Mouse (Mus musculus): ENCODE data around the gene Slc51b.

Gene Slc51b

DNA sequence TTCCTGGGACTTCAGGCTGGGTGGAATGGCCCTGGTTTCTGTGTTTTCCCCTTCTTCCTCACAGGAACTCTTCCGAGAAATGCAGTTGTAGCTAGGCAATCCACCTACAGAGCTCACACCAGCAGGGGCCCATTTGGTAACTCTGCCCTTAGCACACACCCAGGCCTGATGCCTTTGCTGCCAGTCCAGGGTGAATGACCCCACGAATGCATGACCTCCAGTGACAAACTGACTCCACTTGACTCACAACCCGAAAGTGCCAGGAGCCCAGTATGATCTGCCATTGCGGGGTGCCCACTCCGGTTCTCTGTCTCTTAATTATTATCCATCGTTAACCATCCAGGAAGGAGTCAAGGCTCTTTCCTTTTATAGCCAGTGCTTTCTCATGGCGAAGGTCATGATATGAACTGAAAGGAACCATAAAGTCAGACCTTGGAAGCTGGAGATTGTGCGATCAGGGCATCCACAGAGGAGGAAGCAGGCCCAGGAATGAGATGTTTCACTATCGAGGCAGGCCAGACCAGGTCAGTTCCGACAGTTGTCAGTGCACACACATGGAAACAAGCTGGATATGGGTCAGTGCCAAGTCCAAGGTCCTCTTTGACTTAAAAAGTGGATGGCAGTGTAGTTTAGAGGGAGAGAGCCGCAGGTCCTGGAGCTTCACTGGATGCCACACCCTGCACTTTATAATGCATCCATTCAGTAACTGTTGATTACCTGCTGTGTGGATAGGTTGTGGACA is at the start of gene Slc51b:
Gene Slc51b (minus strand): TSS at position 196 of the 742 bp plus-strand sequence.
- no peak for DNase-seq (ENCODE audit: low read depth, low spot score)

DNA sequence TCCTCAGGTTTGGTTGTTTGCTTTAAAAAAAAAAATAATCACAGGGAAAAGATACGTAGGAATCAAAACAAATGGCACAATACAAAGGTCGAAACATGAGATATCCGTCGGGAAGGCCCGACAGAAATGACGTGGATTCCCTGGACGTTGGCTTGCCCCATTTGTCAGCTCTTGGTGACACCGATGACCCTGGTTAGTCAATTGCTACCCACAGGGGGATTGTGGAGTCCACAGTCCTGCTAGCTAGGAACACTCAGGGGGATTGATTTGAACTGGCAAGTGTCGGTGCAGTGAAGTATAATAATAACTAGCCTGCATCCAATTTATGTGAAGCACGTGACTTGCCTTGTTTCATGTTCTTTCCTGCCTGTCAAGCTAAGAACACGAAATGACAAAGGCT is 44.9 kb upstream of the Slc51b start:
- DNase-seq (ENCODE audit: low read depth, low spot score) = peak; percentile 33

DNA sequence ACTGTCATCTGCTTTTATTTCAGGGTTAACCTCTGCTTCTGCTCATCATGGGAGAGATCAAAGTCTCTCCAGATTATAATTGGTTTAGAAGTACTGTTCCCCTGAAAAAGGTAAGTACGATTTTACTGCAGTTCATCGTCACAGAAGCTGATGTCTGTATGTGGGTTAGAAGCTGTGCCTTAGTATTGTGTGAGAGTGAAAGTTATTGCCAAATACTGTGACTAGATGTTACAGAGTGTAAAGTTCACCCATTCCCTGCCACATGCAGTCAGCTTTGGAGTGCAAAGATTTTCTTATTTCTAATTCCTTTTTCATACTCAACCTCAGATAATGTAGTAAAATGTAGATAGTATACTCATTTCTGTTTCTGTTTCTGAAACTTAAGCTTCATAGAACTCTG is 42.5 kb upstream of the Slc51b start:
- no peak for DNase-seq (ENCODE audit: low read depth, low spot score)

DNA sequence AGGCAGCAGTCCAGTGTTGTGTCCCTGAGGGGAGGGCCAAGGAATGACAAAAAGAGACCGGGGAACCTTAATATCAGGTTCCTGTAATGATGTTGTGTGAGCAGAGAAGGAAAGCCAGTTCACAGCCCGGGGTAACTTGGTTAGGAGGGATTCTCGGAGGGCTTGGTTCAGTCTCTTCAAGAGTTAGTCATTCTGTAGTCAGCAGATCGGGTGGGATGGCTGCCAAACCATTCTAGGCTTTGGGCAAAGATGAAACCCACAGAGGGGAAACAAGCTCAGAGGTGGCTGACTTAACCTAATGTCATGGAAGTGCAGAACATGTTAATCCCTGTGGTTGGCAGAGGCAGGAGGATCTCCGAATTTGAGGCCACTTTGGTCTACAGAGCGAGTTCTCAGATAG is 41.4 kb upstream of the Slc51b start:
- DNase-seq (ENCODE audit: low read depth, low spot score) = no peak

DNA sequence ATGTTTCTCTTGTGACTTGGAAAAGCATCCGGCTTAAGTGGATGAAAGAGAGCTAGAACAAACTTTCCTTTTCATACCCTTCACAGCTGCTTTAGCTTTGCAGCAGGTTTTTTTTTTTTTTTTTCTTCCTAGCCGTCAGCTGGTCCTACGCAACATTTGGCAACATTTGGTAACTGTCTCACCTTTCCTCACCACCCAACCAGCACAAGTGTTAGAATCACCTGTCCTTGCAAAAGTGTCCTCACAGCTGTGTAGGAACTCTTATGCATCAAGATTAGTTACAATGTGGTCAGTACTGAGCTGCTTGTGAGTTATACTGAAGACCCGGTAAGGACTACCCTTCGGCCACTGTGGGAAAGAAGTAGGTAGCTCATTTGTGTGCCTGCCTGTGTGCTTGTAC is 39.8 kb upstream of the Slc51b start:
- DNase-seq (ENCODE audit: low read depth, low spot score) = no peak

DNA sequence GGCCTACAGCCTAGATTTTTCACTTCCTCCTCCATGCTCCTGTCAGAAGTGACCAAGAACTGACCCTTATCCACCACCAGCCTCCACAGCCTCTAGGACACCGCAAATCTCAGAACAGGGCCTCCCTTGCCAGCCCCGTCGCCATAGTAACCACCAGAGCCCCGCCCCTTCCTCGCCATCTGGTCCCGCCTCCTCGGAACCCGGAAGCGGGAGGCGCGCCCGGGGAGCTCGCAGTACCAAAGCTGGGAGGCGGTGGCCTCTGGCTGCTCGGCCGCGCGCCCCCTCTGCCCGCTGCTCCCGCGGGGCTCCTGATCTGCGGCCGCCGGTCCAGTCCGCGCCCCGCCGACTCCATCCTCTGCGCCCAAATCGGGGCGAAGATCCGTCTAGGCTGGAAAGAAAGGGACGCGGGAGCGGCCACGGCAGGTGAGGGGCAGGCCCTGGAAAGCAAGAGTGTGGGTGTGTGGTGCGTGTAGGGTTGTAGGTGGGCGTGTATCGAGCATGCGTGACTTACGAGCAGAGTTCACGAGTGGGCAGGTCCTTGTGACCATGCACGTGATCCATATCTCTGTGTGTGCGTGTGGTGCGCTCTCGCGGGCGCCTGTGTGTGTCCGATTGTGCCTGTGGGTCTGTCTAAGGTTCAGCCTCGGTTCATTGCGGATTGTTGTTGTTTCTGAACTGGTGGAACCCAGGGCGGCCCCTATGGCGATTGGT is 38.1 kb upstream of the Slc51b start, which contains the start of gene Spg21:
Gene Spg21 (plus strand): TSS at position 216 of the 711 bp plus-strand sequence.
- DNase-seq (ENCODE audit: low read depth, low spot score) = peak; percentile 96

DNA sequence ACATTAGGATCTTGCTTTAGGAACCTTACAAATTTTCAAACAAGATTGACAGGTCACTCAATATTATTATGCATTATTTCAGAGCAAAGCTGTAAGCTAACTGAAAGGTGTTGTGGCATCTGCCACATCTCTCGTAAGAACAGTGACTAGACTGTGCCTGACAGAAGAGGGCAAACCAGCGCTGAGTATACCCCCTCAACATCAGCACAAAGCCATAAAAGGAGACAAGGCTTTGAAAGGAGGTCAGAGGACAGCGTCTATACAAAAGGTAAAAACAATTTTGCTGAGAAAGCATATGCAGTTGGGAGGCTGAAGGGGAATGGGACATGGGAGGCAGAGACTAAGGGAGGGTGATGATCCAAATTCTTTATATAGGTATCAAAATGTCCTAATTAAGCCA is 37.4 kb upstream of the Slc51b start:
- no peak for DNase-seq (ENCODE audit: low read depth, low spot score)

DNA sequence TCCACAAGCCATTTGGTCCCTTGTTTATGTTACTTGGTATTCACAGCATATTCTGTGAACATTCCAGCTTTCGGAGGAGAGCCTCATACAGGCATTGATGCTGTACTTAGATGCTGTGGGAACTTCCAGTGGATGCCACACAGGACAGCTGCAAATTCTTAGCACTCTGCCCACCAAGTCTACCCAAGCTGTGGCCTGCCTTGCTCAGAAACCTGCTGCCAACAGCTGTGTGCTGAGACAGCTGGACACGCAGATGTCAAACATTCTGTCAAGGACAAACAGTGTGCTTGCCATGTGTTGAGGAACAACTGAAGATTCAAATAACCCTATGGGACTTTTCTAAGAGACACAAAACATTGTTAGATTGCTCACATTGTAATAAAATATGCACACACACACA is 36.2 kb upstream of the Slc51b start:
- no peak for DNase-seq (ENCODE audit: low read depth, low spot score)

DNA sequence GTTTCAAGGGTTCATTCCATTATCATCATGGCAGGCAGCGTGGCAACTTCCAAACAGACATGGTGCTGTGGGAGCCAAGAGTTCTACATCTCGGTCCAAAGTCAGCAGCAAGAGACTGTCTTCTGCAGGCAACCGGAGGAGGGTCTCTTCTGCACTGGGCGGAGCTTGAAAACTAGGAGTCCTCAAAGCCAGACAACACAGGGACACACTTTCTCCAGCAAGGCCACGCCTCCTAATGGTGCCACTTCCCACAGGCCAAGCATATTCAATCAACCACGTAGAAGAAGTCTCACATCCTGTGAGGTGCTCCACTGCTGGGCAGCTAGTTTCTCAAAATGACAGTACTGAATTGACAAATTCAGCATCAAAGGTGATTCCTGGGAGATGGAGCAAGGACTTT is 25.2 kb upstream of the Slc51b start:
- no peak for DNase-seq (ENCODE audit: low read depth, low spot score)

DNA sequence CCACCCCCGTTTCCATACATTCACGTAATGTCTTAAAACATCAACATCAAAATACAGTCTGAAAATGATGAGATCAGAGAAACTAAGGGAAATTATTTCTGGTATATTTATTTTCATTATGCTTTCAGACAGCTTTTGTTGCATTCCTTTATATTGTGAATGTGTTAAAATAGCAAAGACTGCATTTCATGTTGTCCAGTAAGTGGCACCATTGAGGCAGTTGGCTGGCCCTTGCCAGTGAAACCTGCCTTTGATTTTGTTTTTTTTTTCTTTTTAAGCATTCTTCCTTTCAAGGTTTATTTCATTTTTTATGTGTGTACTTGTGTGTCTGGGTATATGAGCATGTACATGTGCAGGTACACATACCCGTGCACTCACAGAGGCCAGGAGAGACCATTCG is 21.9 kb upstream of the Slc51b start:
- DNase-seq (ENCODE audit: low read depth, low spot score) = no peak

DNA sequence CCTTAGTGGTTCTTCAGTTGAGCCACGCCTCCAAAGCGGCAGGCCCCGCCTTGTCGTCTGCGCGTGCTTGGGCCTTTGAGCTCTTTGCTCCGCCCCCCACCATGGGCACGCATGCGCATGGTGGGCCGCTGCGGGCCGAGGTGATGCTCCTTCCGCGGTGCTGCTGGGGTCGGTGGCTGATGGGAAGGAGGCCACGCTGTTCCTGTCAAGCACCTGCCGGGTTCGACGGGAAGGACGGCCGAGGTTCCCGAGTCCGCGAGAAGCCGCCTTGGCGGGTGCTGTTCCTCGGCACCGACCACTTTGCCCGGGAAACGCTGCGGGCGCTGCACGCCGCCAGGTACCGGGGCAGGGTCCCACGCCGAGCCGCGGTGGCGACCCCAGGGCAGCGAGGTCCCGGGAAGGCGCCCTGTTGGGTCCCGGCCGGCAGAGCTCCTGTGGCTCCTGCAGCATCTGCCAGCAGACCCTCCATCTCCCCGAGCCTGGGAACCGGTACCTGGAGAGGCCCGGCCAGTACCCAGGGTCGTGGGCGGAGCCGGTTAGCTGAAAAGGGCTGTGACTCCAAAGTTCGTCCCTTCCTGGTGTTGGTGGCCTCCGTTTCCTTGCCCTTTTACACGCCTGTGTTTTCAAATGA is 13.0 kb upstream of the Slc51b start, which contains the start of gene Mtfmt:
Gene Mtfmt (plus strand): TSS at position 112 of the 631 bp plus-strand sequence.
- DNase-seq (ENCODE audit: low read depth, low spot score) = peak; percentile 96

DNA sequence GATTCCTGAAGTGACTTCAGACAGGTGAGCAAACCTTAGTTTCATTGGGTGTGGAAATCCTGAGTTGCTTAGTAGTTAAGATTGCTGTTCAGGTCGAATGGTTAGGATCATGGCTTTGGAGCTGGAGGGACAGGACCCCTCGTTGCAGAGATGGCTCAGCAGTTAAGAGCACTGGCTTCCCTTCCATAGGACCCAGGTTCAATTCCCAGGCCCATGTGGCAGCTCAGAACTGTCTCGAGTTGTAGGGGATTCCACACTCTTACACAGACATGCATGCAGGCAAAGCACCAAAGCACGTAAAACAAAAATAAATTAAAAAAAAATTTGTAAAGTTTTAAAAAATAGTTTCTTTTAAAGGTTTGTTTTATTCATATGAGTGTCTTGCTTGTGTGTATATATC is 12.5 kb upstream of the Slc51b start:
- no peak for DNase-seq (ENCODE audit: low read depth, low spot score)

DNA sequence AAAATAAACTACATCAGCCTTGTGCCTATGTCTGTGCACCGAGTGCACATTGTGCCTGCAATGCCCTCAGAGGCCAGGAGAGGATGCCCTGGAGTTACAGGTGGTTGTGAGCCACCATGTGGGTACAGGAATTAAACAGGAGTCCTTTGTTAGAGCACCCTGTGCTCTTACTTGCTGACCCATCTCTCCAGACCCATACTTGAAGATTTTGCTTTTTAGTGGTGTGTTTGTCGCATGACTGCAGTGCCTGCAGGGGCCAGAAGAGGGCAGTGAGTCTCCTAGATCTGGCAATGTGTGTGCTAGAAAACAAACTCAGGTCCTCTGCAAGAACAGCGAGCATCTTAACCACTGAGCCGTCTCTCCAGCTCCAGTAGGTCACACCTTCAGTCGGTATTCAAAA is 11.4 kb upstream of the Slc51b start:
- peak; percentile 56 for DNase-seq (ENCODE audit: low read depth, low spot score)

DNA sequence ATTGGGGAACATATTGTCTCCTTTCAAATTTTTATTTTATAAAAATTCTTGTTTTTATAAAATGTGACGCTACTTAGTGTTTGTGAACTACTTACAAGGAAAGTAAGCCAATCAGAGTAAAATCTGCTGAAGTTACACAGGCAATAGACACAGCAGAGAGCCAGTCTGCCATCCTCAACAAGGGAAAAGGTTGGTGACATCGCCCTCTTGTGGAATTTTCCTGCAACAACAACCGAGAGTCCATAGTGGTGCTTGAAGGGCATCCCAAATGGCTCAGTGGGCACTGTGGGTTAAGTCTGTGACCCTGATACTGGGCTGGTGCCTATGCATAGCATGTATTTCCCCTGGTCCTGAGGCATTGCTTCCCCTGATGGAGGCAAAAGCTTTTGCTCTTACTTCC is 9.5 kb upstream of the Slc51b start:
- peak; percentile 82 for DNase-seq (ENCODE audit: low read depth, low spot score)

DNA sequence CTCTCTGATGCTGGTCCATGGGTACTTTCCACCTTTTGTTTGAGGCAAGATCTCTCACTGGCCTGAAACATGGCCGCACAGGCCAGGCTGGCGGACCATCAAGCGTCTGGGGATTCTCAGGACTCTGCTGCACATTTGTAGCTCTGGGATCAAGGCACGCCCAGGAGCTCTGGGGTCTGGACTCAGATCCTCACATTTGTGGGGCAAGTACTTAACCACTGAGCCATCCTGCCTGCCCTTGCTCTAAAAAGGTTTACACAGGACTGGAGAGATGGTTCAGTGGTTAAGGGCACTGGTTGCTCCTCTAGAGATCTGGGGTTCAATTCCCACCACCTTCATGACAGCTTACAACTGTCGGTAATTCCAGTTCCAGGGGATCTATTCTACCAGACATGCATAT is 8.2 kb upstream of the Slc51b start:
- DNase-seq (ENCODE audit: low read depth, low spot score) = no peak

DNA sequence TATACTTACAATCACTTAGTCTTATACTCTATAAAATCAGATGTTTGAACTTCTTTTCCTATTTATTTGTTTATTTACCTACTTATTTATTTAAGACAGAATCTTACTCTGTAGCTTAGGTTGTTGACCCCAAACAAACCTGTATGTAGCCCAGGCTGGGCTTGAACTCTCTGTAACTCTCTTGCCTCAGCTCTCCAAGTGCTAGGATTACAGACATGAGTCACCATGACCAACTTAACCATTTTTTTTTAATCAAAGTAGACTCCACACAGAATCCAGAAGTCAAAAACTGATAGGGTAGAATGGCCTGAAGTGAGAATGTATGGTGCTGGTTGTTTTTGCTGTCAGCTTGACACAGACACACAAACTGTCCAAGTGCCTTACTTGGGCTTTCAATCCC is 7.6 kb upstream of the Slc51b start:
- no peak for DNase-seq (ENCODE audit: low read depth, low spot score)

DNA sequence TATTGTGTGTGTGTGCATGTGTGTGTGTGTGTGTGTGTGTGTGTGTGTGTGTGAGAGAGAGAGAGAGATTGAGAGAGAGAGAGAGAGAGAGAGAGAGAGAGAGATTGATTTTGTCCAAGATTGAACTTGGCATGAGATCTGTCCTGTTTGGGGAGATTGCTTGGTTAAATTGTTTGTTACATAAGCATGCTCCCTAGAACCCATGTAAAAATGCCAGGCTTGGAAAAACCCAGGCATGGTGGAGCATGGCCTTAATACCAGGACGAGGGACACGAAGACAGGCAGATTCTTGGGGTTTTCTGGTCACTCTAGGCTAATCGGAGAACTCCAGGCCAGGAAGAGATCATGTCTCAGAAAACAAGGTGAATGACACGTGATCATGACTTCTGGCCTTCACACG is 5.2 kb upstream of the Slc51b start:
- no peak for DNase-seq (ENCODE audit: low read depth, low spot score)

DNA sequence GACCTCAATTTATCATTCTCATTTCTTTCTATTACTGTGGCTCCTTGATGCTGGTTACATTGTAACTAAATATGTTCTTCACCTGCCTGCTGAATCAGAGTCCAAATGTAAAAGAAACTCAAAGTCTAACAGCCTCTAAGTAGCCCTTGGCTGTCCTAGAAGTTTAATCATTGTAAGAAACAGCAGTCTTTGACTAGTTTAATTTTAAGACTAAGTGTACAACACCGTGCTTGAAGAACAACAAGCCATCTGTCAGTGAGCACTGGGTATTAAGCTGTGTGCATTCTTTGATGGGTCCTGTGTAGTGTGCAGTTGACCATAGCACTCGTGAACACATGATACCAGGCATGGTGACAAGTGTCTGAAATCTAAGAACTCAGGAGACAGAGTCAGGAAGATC is 4.8 kb upstream of the Slc51b start:
- DNase-seq (ENCODE audit: low read depth, low spot score) = no peak

DNA sequence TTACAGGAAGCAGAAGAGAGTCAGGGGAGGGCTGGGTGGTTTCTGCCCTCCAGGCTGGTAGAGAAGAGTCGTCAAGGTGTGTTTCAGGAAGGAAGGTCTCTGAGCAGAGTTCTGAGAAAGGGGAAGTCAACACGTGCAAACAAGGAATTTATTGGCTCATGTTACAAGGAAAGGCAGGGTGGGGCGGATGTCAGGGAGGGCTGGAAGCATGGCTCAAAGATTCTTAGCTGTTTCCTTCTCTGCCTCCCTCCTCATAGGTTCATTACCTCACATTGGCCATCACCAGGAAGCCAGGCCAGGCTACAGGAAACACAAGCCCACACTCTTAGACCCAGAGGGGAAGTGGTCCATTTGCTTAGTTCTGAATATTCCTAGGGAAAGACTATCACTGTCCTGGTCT is 1.6 kb upstream of the Slc51b start:
- DNase-seq (ENCODE audit: low read depth, low spot score) = no peak

DNA sequence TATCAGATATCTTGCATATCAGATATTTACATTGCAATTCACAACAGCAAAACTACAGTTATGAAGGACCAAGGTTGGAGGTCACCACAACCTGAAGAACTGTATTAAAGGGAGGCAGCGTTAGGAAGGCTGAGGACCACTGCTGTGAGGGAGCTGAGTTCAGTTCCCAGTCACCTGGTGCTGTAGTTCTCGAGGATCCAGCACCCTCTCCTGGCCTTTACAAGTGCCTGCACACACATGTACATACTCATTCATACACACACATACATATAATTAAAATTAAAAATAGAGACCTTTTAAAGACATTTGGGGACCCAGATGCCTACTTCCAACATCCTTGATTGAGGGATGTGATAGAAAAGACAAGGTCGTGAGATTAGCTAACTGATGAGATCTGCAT is 3.1 kb downstream of the Slc51b start:
- DNase-seq (ENCODE audit: low read depth, low spot score) = no peak

DNA sequence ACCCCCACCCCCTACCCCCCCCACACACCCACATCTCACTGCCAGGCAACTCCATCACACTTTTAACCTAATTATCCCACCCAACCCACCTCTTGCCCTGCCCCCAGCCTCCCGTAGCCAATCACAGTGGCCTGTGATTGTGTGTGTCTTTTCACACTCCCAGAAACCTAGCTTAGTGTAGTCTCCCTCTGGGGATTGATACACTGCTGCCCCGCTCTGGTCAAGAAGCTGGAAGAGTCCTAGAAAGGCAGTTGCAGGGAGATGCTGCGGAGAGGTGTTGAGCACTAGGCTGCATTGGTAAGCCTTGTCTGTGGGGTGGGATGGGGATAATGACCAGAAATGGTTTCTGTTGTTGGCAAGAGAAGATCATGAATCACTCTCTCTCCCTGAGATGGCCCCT is 5.0 kb downstream of the Slc51b start:
- no peak for DNase-seq (ENCODE audit: low read depth, low spot score)

DNA sequence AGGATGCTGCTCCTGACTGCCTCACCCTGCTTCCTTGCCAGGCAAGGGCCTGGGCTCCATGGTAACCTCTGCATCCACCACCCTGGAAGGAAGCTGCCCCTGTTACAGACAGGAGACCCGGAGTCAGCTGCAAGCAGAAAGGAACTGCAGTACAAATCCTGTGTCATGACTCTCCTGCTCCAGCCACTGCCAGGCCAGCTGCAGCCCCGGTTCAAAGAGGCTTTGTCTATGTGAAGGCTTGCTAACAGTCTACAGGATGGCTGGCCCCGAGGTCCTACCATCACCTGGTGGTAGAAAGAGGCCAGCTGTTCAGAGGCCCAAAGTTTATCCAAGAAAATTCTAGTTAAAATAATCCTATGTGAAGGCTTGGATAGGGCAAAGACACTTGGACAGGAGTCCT is 11.4 kb downstream of the Slc51b start:
- DNase-seq (ENCODE audit: low read depth, low spot score) = no peak

DNA sequence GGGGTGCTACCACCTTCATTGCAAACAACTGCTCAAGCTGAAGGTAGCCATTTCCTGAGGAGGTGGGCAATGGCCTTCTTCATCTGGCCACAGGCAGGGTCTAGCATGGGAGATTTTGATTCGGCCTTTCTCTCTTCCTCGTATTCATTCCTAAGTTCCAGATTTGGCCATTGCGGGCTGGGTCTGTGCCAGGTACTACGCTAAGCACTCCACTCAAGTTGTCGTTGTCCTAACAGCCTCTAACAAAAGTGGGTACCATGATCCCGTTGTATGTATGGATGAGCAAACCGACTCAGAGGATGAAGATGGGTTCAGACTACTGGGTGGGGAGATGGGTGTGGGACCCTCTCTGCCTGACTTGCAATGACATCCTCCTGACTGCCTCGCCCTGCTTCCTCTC is 12.4 kb downstream of the Slc51b start:
- no peak for DNase-seq (ENCODE audit: low read depth, low spot score)
